Mouse (Mus musculus) MEL (cell line): ENCODE data around the gene Naga.

ENCODE experiments used
- CTCF ChIP-seq, 3 experiments: IDR thresholded peaks in 2 of 3; conservative IDR thresholded peaks in 1 of 3; 2 replicates each; pipeline ENCODE4 v1.5.1; 2011 to 2012; ENCODE audit warnings: low read length in 3 of 3, low read depth in 2 of 3, mild to moderate bottlenecking in 2 of 3, improper control_type of control experiment in 1 of 3, inconsistent platforms in 1 of 3, mixed read lengths in 1 of 3, moderate library complexity in 1 of 3; ENCODE audit not compliant: control insufficient read depth in 1 of 3, insufficient read depth in 1 of 3, poor library complexity in 1 of 3, severe bottlenecking in 1 of 3
- EP300 ChIP-seq, 2 experiments: IDR thresholded peaks; 2 replicates each; pipeline ENCODE4 v1.6.1; 2011; ENCODE audit warnings: improper control_type of control experiment in 2 of 2, low read length in 2 of 2, low read depth in 1 of 2, mild to moderate bottlenecking in 1 of 2
- GATA1 ChIP-seq: IDR thresholded peaks from 2 replicates; pipeline ENCODE4 v1.6.1; 2011; ENCODE audit warnings: low read depth, low read length, improper control_type of control experiment
- MAX ChIP-seq: IDR thresholded peaks from 2 replicates; pipeline ENCODE4 v1.6.1; 2011; ENCODE audit warnings: low read length, improper control_type of control experiment
- MEF2A ChIP-seq: IDR thresholded peaks from 2 replicates; pipeline ENCODE4 v1.6.1; 2014; ENCODE audit warnings: low read depth, mild to moderate bottlenecking, inconsistent platforms, low read length, improper control_type of control experiment; ENCODE audit not compliant: poor library complexity, insufficient replicate concordance, severe bottlenecking; ENCODE audit errors: extremely low read depth
- MYC ChIP-seq: IDR thresholded peaks from 2 replicates; pipeline ENCODE4 v1.6.1; 2011; ENCODE audit warnings: low read depth, mild to moderate bottlenecking, low read length, improper control_type of control experiment, moderate library complexity
- POLR2A ChIP-seq, 2 experiments: IDR thresholded peaks; 2 replicates each; pipeline ENCODE4 v1.6.1; 2011 to 2012; ENCODE audit warnings: low read length in 2 of 2, mild to moderate bottlenecking in 2 of 2, control low read depth in 1 of 2, improper control_type of control experiment in 1 of 2, low read depth in 1 of 2, moderate library complexity in 1 of 2; ENCODE audit not compliant: control insufficient read depth in 1 of 2, insufficient read depth in 1 of 2, poor library complexity in 1 of 2
- SMC3 ChIP-seq: IDR thresholded peaks from 2 replicates; pipeline ENCODE4 v1.6.1; 2011; ENCODE audit warnings: low read depth, low read length, improper control_type of control experiment
- TCF12 ChIP-seq: IDR thresholded peaks from 2 replicates; pipeline ENCODE4 v1.6.1; 2014; ENCODE audit warnings: low read depth, mild to moderate bottlenecking, inconsistent platforms, low read length, improper control_type of control experiment, moderate library complexity
- USF1 ChIP-seq: IDR thresholded peaks from 2 replicates; pipeline ENCODE4 v1.6.1; 2014; ENCODE audit warnings: low read depth, mild to moderate bottlenecking, inconsistent platforms, low read length, improper control_type of control experiment, moderate library complexity
- ZKSCAN1 ChIP-seq: IDR thresholded peaks from 2 replicates; pipeline ENCODE4 v1.6.1; 2012; ENCODE audit warnings: low read depth, mild to moderate bottlenecking, inconsistent platforms, low read length, improper control_type of control experiment, moderate library complexity
- ZMIZ1 ChIP-seq: IDR thresholded peaks from 2 replicates; pipeline ENCODE4 v1.6.1; 2012; ENCODE audit warnings: low read depth, mild to moderate bottlenecking, inconsistent platforms, low read length, improper control_type of control experiment, moderate library complexity
- ZNF384 ChIP-seq: IDR thresholded peaks from 2 replicates; pipeline ENCODE4 v1.6.1; 2012; ENCODE audit warnings: low read depth, mild to moderate bottlenecking, inconsistent platforms, low read length, improper control_type of control experiment

DNA sequence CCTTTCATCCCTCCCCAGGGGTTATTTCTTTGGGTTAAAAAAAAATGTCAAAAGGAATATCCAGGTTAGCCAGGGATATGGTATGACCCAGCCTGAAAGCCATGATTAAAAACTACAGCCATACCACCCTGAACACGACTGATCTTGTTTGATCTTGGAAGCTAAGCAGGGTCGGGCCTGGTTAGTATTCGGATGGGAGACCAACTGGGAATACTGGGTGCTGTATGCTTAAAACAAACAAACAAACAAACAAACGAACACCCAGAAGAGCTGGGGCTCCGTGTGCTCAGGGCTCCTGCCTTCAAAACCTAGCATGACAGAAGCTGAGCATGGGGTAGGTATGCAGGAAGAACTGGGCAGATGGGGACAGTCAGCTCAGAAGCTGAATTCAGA, 3.8 kb upstream of the Naga start:
- TF ChIP-seq CTCF (IDR thresholded peaks at IDR 0.05 in 2 of 3, conservative IDR thresholded peaks at IDR 0.05 in 1 of 3; ENCODE audit: control insufficient read depth in 1 of 3, insufficient read depth in 1 of 3, low read depth in 2 of 3, low read length in 3 of 3, poor library complexity in 1 of 3, severe bottlenecking in 1 of 3) (no peak), ZMIZ1 (no peak), POLR2A (IDR thresholded peaks at IDR 0.05; ENCODE audit: control insufficient read depth in 1 of 2, insufficient read depth in 1 of 2, low read depth in 1 of 2, low read length in 2 of 2, poor library complexity in 1 of 2) (no peak), ZNF384 (no peak), SMC3 (no peak), MEF2A (no peak), MAX (no peak), EP300 (IDR thresholded peaks at IDR 0.05; ENCODE audit: low read depth in 1 of 2, low read length in 2 of 2) (no peak), TCF12 (no peak), GATA1 (no peak), ZKSCAN1 (no peak), USF1 (no peak), MYC (no peak)
